Comparison of ENCODE assay signal across 13 mouse cellular contexts in the genomic region with DNA sequence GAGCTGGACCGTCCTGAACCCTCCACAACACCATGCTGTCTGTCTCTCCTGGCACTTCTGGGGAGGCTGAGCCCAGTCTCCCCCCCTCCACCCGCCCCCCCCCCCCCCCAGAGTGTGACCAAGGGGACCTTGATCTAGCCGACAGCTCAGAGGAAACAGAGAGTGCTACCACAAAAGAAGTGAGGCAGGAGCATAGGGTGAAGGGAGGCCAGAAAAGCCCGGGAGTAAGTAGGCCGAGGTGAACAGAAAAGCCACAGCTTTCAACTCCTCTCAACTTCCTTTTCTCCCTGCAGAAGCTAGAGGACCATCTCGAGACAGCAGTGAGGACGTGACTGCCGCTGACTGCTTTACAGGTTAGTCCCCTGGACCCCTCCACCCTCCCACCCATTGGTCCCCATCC. TPM values are rescaled to one million over a fixed set of nuclear protein-coding genes. Genes with fewer than 3 reads are reported as not detected.
DNase-seq lines count a peak whose midpoint lies in the region; ATAC-seq and TF ChIP-seq lines count a peak whose summit lies in the region.
"Had no signal": no experiment of that assay in that cellular context is flagged by ENCODE, and none has a peak within 500 bp of the region (broad histone marks: within the 10 kb centered on the region; RNA-seq: fewer than 3 reads in every experiment).

A gene (plus strand): TSS at position 290 of the 400 bp plus-strand sequence.

- no peak for DNase-seq in heart, postnatal 0 days (ENCODE audit: low spot score)
- DNase-seq in heart, adult 18-20 months: no peak
- peak; percentile 27 for DNase-seq in thymus, postnatal 14 days
- no peak for DNase-seq in thymus, postnatal 36 days
- DNase-seq in limb, embryonic 10.5 days (ENCODE audit: low spot score): no peak
- no peak for DNase-seq in left cerebral cortex, adult 2 months (ENCODE audit: extremely low spot score in 1 of 2, low spot score in 2 of 2)
- DNase-seq: cerebellum, adult 2 months; gastrocnemius, postnatal 10 days; lung, postnatal 36 days; right cerebral cortex, postnatal 4 days had no signal

- H3K4me2 ChIP-seq in heart, postnatal 0 days (ENCODE audit: low read depth, low read length): no peak within 1 kb of the TSS; the same call in 1 of the 2 replicates
- H3K4me2 ChIP-seq: hindbrain, embryonic 13.5 days; limb, embryonic 12.5 days had no signal

- TF ChIP-seq EP300 in heart, postnatal 0 days (IDR thresholded peaks at IDR 0.05; ENCODE audit: low read depth): no peak

- peak within 1 kb of the TSS; percentile 52 for H3K27ac ChIP-seq in heart, postnatal 0 days (ENCODE audit: low read depth)
- peak within 1 kb of the TSS; percentile 59 for H3K27ac ChIP-seq in limb, embryonic 10.5 days
- no peak within 1 kb of the TSS for H3K27ac ChIP-seq in left cerebral cortex, adult 2 months
- H3K27ac ChIP-seq: hindbrain, embryonic 13.5 days; limb, embryonic 12.5 days had no signal

- no peaks in the 10 kb centered on the region for H3K27me3 ChIP-seq in heart, postnatal 0 days (ENCODE audit: control insufficient read depth, insufficient read depth, low read length)
- 0 out of 2 replicates have a peak, but pooled peaks cover 8% of the 10 kb centered on the region for H3K27me3 ChIP-seq in limb, embryonic 10.5 days (ENCODE audit: low read depth, poor library complexity, severe bottlenecking)
- H3K27me3 ChIP-seq: limb, embryonic 12.5 days had no signal

- no peaks in the 10 kb centered on the region for H3K36me3 ChIP-seq in heart, postnatal 0 days (replicated peaks; ENCODE audit: control insufficient read depth, insufficient read depth, low read length)
- no peaks in the 10 kb centered on the region for H3K36me3 ChIP-seq in limb, embryonic 10.5 days
- H3K36me3 ChIP-seq: hindbrain, embryonic 13.5 days; limb, embryonic 12.5 days had no signal

- ATAC-seq in heart, postnatal 0 days (ENCODE audit: insufficient read depth, low read depth): no peak
- ATAC-seq in megakaryocyte-erythroid progenitor cell, adult 5-6 weeks (replicated peaks; ENCODE audit: low FRiP score, low TSS enrichment, poor library complexity, severe bottlenecking): no peak

- WGBS in heart, postnatal 0 days: 56% methylated on average over 8 of the region's 8 CpGs
- WGBS in limb, embryonic 10.5 days: 56% methylated on average over 8 of the region's 8 CpGs

- TF ChIP-seq CTCF in heart, postnatal 0 days (IDR thresholded peaks at IDR 0.05; ENCODE audit: low read depth): no peak
- no peak for TF ChIP-seq CTCF in left cerebral cortex, adult 2 months (IDR thresholded peaks at IDR 0.05)

- no peak within 1 kb of the TSS for H3K4me3 ChIP-seq in heart, postnatal 0 days (ENCODE audit: low read depth, low read length)
- no peak within 1 kb of the TSS for H3K4me3 ChIP-seq in limb, embryonic 10.5 days
- H3K4me3 ChIP-seq in left cerebral cortex, adult 2 months: no peak within 1 kb of the TSS
- H3K4me3 ChIP-seq: hindbrain, embryonic 13.5 days; limb, embryonic 12.5 days had no signal

- H3K9ac ChIP-seq in heart, postnatal 0 days (replicated peaks; ENCODE audit: low read depth, low read length): no peak within 1 kb of the TSS
- H3K9ac ChIP-seq: hindbrain, embryonic 13.5 days; limb, embryonic 12.5 days had no signal

- intact Hi-C loops in left cerebral cortex, adult 2 months (cut with DNase I): no loop called here

- H3K4me1 ChIP-seq in heart, postnatal 0 days (ENCODE audit: control insufficient read depth, insufficient read depth): peaks cover 16% of the 10 kb centered on the region; the same call in 1 of the 2 replicates
- H3K4me1 ChIP-seq in limb, embryonic 10.5 days: peaks cover 10% of the 10 kb centered on the region
- H3K4me1 ChIP-seq: limb, embryonic 12.5 days had no signal

- no peaks in the 10 kb centered on the region for H3K9me3 ChIP-seq in heart, postnatal 0 days (replicated peaks; ENCODE audit: control insufficient read depth, low read length)
- no peaks in the 10 kb centered on the region for H3K9me3 ChIP-seq in limb, embryonic 10.5 days (replicated peaks)
- H3K9me3 ChIP-seq: hindbrain, embryonic 13.5 days; limb, embryonic 12.5 days had no signal

RNA-seq across cellular contexts. Expression of the gene that starts here (rescaled TPM):
- 0.12 TPM in 1 of 2 replicates, not detected in the other for total RNA-seq in heart, postnatal 0 days (2014; rRNA removed; ENCODE audit: low replicate concordance)
- 0.08 and 0.15 TPM in 2 replicates for polyA plus RNA-seq in heart, postnatal 0 days (2015; fragmentation: Nextera tagmentation; extraction: Ambion mirVana)
- total RNA-seq in heart, adult 18-20 months (2021): under 1 TPM in 1 of 2 experiments, not detected in 1; 0.41 TPM
- 0.18 and 0.74 TPM in 2 replicates for polyA plus RNA-seq in limb, embryonic 10.5 days (2016; fragmentation: Nextera tagmentation; extraction: Ambion mirVana)
- total RNA-seq in left cerebral cortex, adult 2 months (2021): not detected
- total RNA-seq in megakaryocyte-erythroid progenitor cell, adult 5-6 weeks (2014; fragmentation: Nextera tagmentation): 0.69 and 1.4 TPM in 2 replicates
- 0.30 and 1.8 TPM in 2 replicates for total RNA-seq in megakaryocyte-erythroid progenitor cell, adult 5-6 weeks (2017)
- polyA plus RNA-seq: hindbrain, embryonic 13.5 days; limb, embryonic 12.5 days had no signal
